Mouse (Mus musculus): ENCODE measurements around the gene AI182371. TPM values are rescaled to one million over a fixed set of nuclear protein-coding genes. Genes with fewer than 3 reads are reported as not detected.

AI182371 gene
- polyA plus RNA-seq, 1 experiment from 2014 or later = 1.2 TPM

GRCm38 (mm10) chr2:35067117-35067516 is 34.2 kb downstream of the AI182371 start:
- H3K4me1 ChIP-seq = peaks cover 4% of the 10 kb centered on the region; the same call in 1 of the 2 replicates
- no peaks in the 10 kb centered on the region for H3K36me3 ChIP-seq
- no peak overlapping the region for H3K4me3 ChIP-seq (replicated peaks)
- no peaks in the 10 kb centered on the region for H3K9me3 ChIP-seq (replicated peaks)
- H3K27me3 ChIP-seq = no peaks in the 10 kb centered on the region
- no peak for ATAC-seq (replicated peaks; ENCODE audit: low FRiP score)
- no peak overlapping the region for H3K4me2 ChIP-seq
- H3K9ac ChIP-seq = no peak overlapping the region
- WGBS = 87% methylated on average over 11 of the region's 11 CpGs
- H3K27ac ChIP-seq = no peak overlapping the region

- H3K36me3 ChIP-seq = no peaks in the 10 kb centered on the region
- WGBS = 90% methylated on average over 13 of the region's 13 CpGs
- ATAC-seq (replicated peaks; ENCODE audit: low FRiP score) = no peak
- H3K27me3 ChIP-seq = no peaks in the 10 kb centered on the region
- H3K27ac ChIP-seq = no peak overlapping the region
- no peak overlapping the region for H3K4me3 ChIP-seq (replicated peaks)
- no peaks in the 10 kb centered on the region for H3K9me3 ChIP-seq (replicated peaks)
- H3K9ac ChIP-seq = no peak overlapping the region
- no peak overlapping the region for H3K4me2 ChIP-seq
- peaks cover 4% of the 10 kb centered on the region; the same call in 1 of the 2 replicates for H3K4me1 ChIP-seq
Observed at GRCm38 (mm10) chr2:35066525-35067082, 34.7 kb downstream of the AI182371 start.

- ATAC-seq (replicated peaks; ENCODE audit: low FRiP score) = no peak
- Histone ChIP-seq H3K9ac (no peak overlapping the region), H3K27me3 (no peaks in the 10 kb centered on the region)
Observed at GRCm38 (mm10) chr2:35063333-35064030, 37.9 kb downstream of the AI182371 start.

GRCm38 (mm10) chr2:35061338-35061737 is 40.0 kb downstream of the AI182371 start, which contains the start of gene Hc:
Gene Hc, minus strand, starts transcription at chr2:35061438.
- 62% methylated on average over 5 of the region's 5 CpGs for WGBS
- Histone ChIP-seq H3K27me3 (no peaks in the 10 kb centered on the region), H3K27ac (no peak within 1 kb of the TSS), H3K9ac (no peak within 1 kb of the TSS), H3K4me3 (replicated peaks) (no peak within 1 kb of the TSS), H3K9me3 (replicated peaks) (no peaks in the 10 kb centered on the region), H3K4me1 (peaks cover 5% of the 10 kb centered on the region; the same call in 1 of the 2 replicates), H3K4me2 (no peak within 1 kb of the TSS), H3K36me3 (no peaks in the 10 kb centered on the region)
- ATAC-seq (replicated peaks; ENCODE audit: low FRiP score) = no peak

More at GRCm38 (mm10) chr2:35063333-35064030, 37.9 kb downstream of the AI182371 start:
- 86% methylated on average over 6 of the region's 6 CpGs for WGBS
- Histone ChIP-seq H3K27ac (no peak overlapping the region), H3K4me1 (peaks cover 5% of the 10 kb centered on the region; the same call in 1 of the 2 replicates), H3K36me3 (no peaks in the 10 kb centered on the region), H3K9me3 (replicated peaks) (no peaks in the 10 kb centered on the region), H3K4me3 (replicated peaks) (no peak overlapping the region), H3K4me2 (no peak overlapping the region)

- WGBS = 29% methylated on average over 6 of the region's 6 CpGs
- Histone ChIP-seq H3K27ac (no peak overlapping the region), H3K36me3 (no peaks in the 10 kb centered on the region), H3K27me3 (no peaks in the 10 kb centered on the region), H3K9me3 (replicated peaks) (no peaks in the 10 kb centered on the region), H3K4me1 (peaks cover 5% of the 10 kb centered on the region; the same call in 1 of the 2 replicates), H3K4me3 (replicated peaks) (no peak overlapping the region), H3K4me2 (no peak overlapping the region), H3K9ac (no peak overlapping the region)
- no peak for ATAC-seq (replicated peaks; ENCODE audit: low FRiP score)
Observed at GRCm38 (mm10) chr2:35060897-35061296, 40.4 kb downstream of the AI182371 start.

- H3K27ac ChIP-seq = no peak overlapping the region
- no peak overlapping the region for H3K4me2 ChIP-seq
- no peaks in the 10 kb centered on the region for H3K36me3 ChIP-seq
- peaks cover 5% of the 10 kb centered on the region; the same call in 1 of the 2 replicates for H3K4me1 ChIP-seq
- H3K9me3 ChIP-seq (replicated peaks) = no peaks in the 10 kb centered on the region
- H3K9ac ChIP-seq = no peak overlapping the region
- no peaks in the 10 kb centered on the region for H3K27me3 ChIP-seq
- WGBS = 82% methylated on average over 5 of the region's 5 CpGs
- ATAC-seq (replicated peaks; ENCODE audit: low FRiP score) = no peak
- H3K4me3 ChIP-seq (replicated peaks) = no peak overlapping the region
Observed at GRCm38 (mm10) chr2:35060256-35060655, 41.1 kb downstream of the AI182371 start.

- no peak for ATAC-seq (replicated peaks; ENCODE audit: low FRiP score)
- Histone ChIP-seq H3K27ac (no peak overlapping the region), H3K9ac (no peak overlapping the region), H3K36me3 (no peaks in the 10 kb centered on the region), H3K4me1 (peaks cover 5% of the 10 kb centered on the region; the same call in 1 of the 2 replicates), H3K27me3 (no peaks in the 10 kb centered on the region), H3K4me2 (no peak overlapping the region), H3K9me3 (replicated peaks) (no peaks in the 10 kb centered on the region), H3K4me3 (replicated peaks) (no peak overlapping the region)
- WGBS = 71% methylated on average over 2 of the region's 2 CpGs
Observed at GRCm38 (mm10) chr2:35058325-35058724, 43.0 kb downstream of the AI182371 start.

GRCm38 (mm10) chr2:35057243-35057642 is 44.1 kb downstream of the AI182371 start:
- Histone ChIP-seq H3K4me2 (no peak overlapping the region), H3K4me3 (replicated peaks) (no peak overlapping the region), H3K4me1 (peaks cover 5% of the 10 kb centered on the region; the same call in 1 of the 2 replicates), H3K27ac (no peak overlapping the region), H3K36me3 (no peaks in the 10 kb centered on the region), H3K9ac (no peak overlapping the region), H3K27me3 (no peaks in the 10 kb centered on the region), H3K9me3 (replicated peaks) (no peaks in the 10 kb centered on the region)
- WGBS = 90% methylated on average over 11 of the region's 11 CpGs
- ATAC-seq (replicated peaks; ENCODE audit: low FRiP score) = no peak

GRCm38 (mm10) chr2:35048851-35049250 is 52.5 kb downstream of the AI182371 start:
- no peak for ATAC-seq (replicated peaks; ENCODE audit: low FRiP score)
- WGBS = 51% methylated on average over 5 of the region's 5 CpGs

GRCm38 (mm10) chr2:35044956-35045355 is 56.4 kb downstream of the AI182371 start:
- Histone ChIP-seq H3K36me3 (no peaks in the 10 kb centered on the region), H3K9ac (no peak overlapping the region), H3K4me3 (replicated peaks) (no peak overlapping the region), H3K27ac (no peak overlapping the region), H3K4me1 (no peaks in the 10 kb centered on the region), H3K27me3 (no peaks in the 10 kb centered on the region), H3K4me2 (no peak overlapping the region), H3K9me3 (replicated peaks) (0 out of 2 replicates have a peak, but pooled peaks cover 5% of the 10 kb centered on the region)
- ATAC-seq (replicated peaks; ENCODE audit: low FRiP score) = no peak
- 72% methylated on average over 2 of the region's 2 CpGs for WGBS

More at GRCm38 (mm10) chr2:35048851-35049250, 52.5 kb downstream of the AI182371 start:
- Histone ChIP-seq H3K9me3 (replicated peaks) (no peaks in the 10 kb centered on the region), H3K4me3 (replicated peaks) (no peak overlapping the region), H3K9ac (no peak overlapping the region), H3K36me3 (no peaks in the 10 kb centered on the region), H3K4me2 (no peak overlapping the region), H3K4me1 (no peaks in the 10 kb centered on the region), H3K27me3 (no peaks in the 10 kb centered on the region), H3K27ac (no peak overlapping the region)

GRCm38 (mm10) chr2:35038580-35039375 is 62.6 kb downstream of the AI182371 start:
- Histone ChIP-seq H3K9me3 (replicated peaks) (0 out of 2 replicates have a peak, but pooled peaks cover 5% of the 10 kb centered on the region), H3K36me3 (no peaks in the 10 kb centered on the region), H3K4me2 (no peak overlapping the region), H3K27ac (no peak overlapping the region), H3K27me3 (no peaks in the 10 kb centered on the region), H3K4me1 (no peaks in the 10 kb centered on the region), H3K9ac (no peak overlapping the region), H3K4me3 (replicated peaks) (no peak overlapping the region)
- WGBS = 91% methylated on average over 9 of the region's 9 CpGs
- no peak for ATAC-seq (replicated peaks; ENCODE audit: low FRiP score)
